Mouse (Mus musculus) adrenal gland, postnatal 14 days (tissue): ENCODE data around the gene Batf. TPM values are rescaled to one million over a fixed set of nuclear protein-coding genes. Genes with fewer than 3 reads are reported as not detected.

Source experiments
- DNase-seq: peaks from one replicate; pipeline ENCODE4 v3.0.0; 2021; ENCODE audit warnings: mixed read lengths
- microRNA-seq, 2 experiments: library from miRNA; unstranded; fragments of <30 nt; microRNA quantifications; one replicate each; pipeline ENCODE4 v1.2.0; 2021
- total RNA-seq: library from RNA; stranded (reverse); gene quantifications from 2 replicates; pipeline ENCODE4 v1.2.3, GENCODE M21; 2021

Gene Batf
- total RNA-seq, 1 experiment from 2014 or later: 0.74 TPM

DNA sequence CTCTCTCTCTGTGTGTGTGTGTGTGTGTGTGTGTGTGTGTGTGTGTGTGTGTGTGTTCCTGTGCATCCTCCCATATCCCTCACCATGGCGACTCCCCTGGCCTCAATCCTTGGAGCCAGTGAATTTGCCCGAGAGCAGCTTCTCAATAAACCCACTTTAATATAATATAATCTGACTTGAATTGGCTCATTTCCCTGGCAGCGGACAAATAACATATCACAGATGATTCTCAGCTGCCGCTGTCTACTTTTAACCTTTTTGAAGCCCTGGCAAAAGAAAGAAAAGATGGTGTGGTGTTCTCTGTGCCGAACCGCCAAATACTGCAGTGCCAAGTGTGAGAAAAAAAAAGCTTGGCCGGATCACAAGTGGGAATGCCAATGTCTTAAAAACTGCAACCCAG, 41.7 kb downstream of the Batf start:
- DNase-seq: no peak

DNA sequence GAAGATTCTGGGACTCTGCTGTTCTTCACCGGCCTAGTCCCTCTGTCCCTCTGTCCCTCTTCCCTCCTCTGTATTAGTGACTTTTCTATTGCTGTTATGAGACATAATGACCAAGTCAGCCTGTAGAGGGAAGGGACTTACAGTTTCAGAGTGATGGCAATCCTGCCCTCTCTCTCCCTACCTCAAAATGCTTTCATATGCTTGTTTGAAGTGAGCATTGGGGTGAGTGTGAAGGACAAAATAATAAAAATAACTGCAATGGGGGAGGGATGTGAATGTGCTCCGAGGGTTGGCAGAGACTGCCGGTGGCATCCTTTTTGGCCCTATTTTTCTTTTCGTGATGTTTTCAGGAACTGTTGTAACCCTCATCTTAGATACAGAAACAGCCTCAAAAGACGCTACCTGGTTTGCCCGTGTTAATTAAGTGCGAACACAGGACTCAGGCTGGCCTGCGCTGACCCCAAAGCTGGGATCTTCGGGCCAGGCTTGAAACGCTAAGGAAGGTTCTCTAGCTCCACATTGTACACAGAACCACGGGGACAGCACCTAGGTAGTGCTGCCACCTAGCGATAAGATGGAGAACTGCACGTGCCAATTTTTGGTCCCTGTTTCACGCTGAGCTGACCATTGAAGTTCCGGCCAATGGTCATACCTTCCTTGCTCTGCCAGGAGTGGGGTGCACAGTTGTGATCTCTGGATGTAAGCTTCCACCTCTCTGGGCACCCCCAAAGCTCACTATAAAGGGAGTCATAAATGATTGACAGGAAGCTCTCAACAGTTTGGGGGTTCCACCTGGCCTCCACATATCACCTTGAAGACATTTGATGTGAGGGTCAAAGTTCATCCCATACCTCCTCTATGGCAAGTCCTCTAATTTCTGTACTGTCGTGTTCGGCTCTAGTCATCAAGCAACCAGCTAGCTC, 42.8 kb downstream of the Batf start:
- DNase-seq: peak; percentile 81

DNA sequence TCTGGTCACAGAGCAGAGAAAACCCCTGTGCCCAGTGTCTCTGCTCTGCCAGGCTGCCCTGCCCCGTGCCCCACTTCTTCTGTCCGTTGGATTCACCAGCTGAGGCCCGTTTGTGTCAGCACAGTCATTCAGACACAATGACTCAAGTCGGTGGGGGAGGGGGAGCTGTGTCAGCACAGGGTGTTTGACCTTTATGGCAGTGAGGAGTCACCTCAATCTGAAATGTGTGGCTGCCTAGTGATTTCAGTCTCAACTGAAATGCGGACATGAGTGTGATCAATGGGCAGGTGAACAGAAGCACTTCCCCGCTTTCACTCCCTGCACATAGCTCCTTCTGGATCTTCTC, 43.4 kb downstream of the Batf start:
- DNase-seq: peak; percentile 92

- DNase-seq: peak; percentile 65
Observed at GRCm38 (mm10) chr12:85736203-85736602, 49.7 kb downstream of the Batf start.

GRCm38 (mm10) chr12:85736960-85737359, 50.5 kb downstream of the Batf start:
- no peak for DNase-seq

DNA sequence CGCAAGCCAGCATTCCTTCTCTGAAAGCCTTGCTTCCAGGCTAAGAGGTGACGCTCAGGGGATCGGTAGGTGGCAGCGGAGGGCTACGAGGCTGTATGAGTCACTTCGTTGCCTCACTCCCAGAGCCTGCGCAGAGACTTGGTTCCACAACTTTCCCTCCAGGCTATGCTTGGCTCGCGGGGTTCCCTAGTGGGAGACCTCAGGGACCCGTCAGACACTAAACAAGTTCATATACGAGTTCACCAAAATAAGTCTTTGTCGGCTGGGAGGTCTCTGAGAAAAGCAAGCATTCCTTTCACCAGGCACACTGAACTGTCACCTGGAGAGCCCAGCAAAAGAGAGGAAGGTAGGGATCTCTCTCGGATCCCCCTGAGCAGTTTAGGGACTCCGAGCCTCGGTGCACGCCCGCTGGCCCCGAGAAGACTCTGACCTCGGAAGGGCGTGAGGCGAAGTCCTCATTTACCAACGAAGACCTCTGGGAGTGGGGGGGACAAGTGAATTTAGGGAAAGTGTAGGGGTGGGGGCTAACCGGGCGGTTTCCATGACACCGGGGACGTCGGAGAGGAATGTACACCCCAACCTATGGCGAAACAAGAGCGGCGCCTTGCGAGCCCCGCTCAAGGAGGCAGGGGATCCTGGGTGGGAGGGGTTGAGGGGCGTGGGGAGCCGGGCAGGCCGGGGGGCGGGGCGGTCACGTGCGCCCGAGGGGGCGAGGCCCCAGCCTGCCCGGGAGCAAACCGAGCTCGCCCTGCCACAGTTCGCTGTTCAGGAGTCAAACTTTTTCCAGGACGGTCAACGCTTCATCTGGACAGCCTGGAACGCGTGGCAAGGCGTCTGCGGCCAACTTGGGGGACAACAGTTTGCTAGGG, 59.6 kb downstream of the Batf start, which contains the start of gene Flvcr2:
Gene Flvcr2 (plus strand): TSS at position 713 of the 869 bp plus-strand sequence.
- peak; percentile 92 for DNase-seq

DNA sequence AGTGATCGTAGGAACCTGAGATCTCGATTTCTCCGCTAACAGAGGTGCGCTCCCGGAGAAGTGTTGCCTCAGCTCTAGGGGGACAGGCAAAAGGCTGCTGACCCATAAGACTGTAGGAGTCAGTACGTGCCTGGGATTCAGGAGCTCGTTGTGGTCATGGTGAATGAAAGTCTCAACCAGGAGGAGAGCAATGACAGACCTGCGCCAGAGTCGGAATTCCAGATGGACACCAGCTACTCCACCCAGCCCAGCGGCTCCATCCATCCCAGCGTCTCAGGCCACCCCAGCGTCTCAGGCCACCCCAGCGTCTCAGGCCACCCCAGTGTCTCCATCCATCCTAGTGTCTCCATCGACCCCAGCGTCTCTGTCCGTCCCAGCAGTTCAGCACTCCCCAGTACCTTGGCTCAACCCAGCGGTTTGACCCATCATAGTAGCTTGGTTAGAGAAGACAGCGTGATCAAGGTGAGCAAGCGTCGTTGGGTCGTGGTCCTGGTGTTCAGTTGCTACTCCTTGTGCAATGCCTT, 60.3 kb downstream of the Batf start:
- DNase-seq: no peak

DNA sequence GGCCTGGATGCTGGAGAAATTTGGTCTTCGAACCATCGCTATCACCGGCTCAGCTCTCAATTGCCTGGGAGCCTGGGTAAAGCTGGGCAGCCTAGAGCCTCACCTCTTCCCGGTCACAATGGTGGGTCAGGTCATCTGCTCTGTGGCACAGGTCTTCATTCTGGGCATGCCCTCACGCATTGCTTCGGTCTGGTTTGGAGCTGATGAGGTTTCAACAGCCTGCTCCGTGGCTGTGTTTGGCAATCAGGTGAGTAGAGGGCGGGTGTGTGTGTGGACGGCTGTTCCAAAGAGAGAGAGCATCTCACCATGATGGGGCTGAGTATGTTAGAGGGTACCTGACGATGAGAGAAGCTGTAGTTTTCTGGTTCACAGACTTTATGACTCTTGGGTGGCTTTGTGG, 60.9 kb downstream of the Batf start:
- no peak for DNase-seq

DNA sequence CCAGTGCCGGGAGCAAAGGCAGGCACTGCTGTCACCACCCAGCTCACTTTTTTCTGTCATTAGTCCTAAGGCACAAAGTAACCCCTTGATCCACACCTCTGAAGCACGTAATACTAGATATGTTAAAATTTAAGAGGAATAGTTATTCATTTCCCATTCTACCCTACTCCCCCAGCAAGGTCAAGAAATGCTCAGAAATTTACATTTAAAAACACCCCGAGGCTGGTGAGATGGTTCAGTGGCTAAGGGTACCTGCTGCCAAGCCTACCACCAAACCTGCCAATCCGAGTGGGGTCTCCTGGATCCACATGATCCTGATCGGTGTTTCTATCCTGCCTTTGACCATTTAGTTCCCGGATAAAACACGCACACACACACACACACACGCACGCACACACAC, 63.4 kb downstream of the Batf start:
- DNase-seq: no peak

DNA sequence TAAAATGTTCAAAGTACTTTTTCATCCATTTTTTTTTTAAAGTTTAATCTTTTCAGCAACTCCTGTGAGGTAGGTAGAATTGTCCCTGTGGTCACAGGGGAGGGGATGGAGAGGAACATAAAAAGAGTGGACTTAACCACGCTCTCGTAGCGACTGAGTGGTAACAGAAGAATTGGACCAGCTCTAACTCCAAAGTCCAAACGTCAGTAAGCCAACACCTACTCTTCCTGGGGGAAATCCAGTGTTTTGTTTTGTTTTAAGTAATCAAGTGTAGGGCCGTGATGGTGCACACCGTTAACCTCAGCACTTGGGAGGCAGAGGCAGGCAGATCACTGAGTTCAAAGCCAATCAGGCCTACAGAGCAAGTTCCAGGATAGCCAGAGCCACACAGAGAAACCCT, 65.6 kb downstream of the Batf start:
- DNase-seq: no peak

DNA sequence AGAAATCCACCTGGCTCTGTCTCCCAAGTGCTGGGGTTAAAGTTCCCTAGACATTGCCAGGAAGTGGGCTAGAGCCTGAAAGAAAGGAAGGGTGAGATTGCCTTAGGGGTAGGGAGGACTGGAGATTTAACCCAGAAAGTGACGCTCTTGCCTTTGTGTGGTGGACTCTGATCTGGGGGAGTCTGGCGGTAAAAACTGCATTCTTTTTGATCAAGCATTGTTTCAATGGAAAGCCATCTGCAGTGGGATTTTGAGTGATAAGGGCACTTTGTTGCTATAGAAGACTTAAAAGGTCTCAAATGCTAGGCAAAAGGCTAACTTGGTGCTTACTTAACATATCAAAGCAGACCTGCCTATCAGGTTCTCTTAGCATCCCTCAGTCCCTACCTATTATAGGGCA, 66.8 kb downstream of the Batf start:
- DNase-seq: no peak

DNA sequence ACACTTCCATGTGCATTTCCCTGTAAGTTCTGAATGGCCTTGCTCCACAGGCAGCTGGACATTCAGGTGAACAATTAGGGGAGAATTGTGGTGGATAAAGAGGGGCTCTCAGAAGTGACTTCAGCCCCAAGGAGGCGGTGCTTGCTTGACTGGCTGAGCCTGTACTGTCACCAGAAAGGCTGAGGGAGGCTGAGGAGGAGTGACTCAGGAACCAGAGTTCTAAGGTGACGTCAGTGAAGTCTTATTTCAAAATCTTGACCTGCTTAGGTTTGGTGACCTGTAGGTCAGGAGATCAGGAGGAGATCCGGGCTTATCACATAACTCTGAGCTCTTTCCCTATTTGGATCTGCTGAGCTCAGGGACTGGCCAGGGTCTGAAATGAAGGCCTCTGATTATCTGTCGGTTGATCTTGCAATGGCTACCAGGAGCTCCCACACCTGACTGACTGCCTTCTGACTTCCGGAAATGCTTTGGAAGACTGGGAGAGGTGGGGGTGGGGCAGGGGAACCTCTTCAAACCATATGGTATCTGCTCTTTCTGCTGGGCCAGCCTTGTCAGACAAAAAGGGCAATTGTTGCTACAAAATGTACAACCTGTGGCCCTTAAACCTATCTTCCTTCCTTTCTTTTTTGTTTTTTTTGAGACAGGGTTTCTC, 68.3 kb downstream of the Batf start:
- DNase-seq: no peak

- DNase-seq: no peak
Observed at GRCm38 (mm10) chr12:85756455-85756854, 70.0 kb downstream of the Batf start.

DNA sequence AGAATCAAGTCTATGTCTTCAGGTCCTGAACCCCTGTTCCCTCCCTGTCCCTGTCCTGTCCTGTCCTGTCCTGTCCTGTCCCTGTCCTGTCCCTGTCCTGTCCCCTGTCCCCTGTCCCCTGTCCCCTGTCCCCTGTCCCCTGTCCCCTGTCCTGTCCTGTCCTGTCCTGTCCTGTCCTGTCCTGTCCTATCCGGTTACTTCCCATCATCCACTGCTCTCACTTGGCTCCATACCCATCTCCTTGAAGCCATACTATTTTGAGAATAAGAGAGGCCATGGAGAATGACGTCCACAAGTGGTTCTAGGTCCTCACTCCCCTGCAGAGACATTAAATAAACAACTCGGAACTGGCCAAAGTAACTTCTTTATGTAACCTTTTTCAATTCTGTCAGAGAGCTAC, 70.6 kb downstream of the Batf start:
- no peak for DNase-seq

Small RNA genes within 50 kb of the gene (microRNA-seq; reads per million reads assigned to microRNA genes)
- gene Gm47285: 0 to 0.38 reads per million in 2 experiments

Other genes with a start within 250 kb of the Batf start
- 11.8 and 39.6 TPM in 2 replicates for gene Fos, start 212.8 kb upstream of the Batf start, total RNA-seq
- gene Jdp2, start 87.6 kb upstream of the Batf start, total RNA-seq: 16.7 and 18.7 TPM in 2 replicates
- 4.3 and 5.7 TPM in 2 replicates for gene Flvcr2, start 59.9 kb downstream of the Batf start, total RNA-seq
- gene Erg28, start 137.9 kb downstream of the Batf start, total RNA-seq: 28.5 and 29.1 TPM in 2 replicates
- 18.0 and 21.9 TPM in 2 replicates for gene Ttll5, start 138.0 kb downstream of the Batf start, total RNA-seq